Mouse (Mus musculus): ENCODE results near the gene Aagab.

DNA sequence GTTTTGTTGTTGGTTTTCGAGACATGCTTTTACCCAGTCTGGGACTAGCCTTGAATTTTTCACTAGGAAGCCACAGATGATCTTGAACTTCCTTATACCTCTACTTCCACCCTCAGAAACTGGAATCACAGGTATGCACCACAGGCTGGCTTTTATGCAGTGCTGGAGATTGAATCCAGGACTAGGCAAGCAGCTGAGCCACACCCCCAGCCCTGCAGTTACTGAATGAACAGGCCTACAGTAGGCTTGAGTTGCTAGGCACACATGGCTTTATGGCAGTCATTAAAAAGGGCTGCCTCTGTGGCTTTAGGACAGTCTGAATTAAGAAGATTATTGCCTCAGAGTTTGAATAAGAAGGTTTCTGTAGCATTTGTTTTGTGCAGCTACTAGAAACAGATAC is 7.4 kb upstream of the Aagab start:
- no peak for TF ChIP-seq MAZ (IDR thresholded peaks at IDR 0.05; ENCODE audit: low read depth, low read length)
- TF ChIP-seq CTCF (IDR thresholded peaks at IDR 0.05 in 2 of 3, conservative IDR thresholded peaks at IDR 0.05 in 1 of 3; ENCODE audit: control insufficient read depth in 1 of 3, insufficient read depth in 1 of 3, low read depth in 2 of 3, low read length in 3 of 3, poor library complexity in 1 of 3, severe bottlenecking in 1 of 3): no peak
- TF ChIP-seq POLR2A (IDR thresholded peaks at IDR 0.05; ENCODE audit: control insufficient read depth in 1 of 2, insufficient read depth in 1 of 2, low read depth in 1 of 2, low read length in 2 of 2, poor library complexity in 1 of 2): no peak
- no peak for TF ChIP-seq ZC3H11A (IDR thresholded peaks at IDR 0.05; ENCODE audit: low read depth, low read length)
